Mouse (Mus musculus) gastrocnemius, adult 8-10 months (tissue): ENCODE data around the gene Gm45808. TPM values are rescaled to one million over a fixed set of nuclear protein-coding genes. Genes with fewer than 3 reads are reported as not detected.
"Not testable (repeated sequence)": the region's sequence is repeated elsewhere in the genome, so short reads cannot be mapped to it uniquely, and the experiment has no call there.

Source experiments
- DNase-seq, 2 experiments: peaks; one replicate each; pipeline ENCODE4 v3.0.0; 2022; ENCODE audit warnings: low spot score in 2 of 2
- total RNA-seq, 4 experiments: library from RNA; stranded (reverse); gene quantifications; 2 replicates each; pipeline ENCODE4 v1.2.4; 2022

The Gm45808 gene
- total RNA-seq: 10 to 100 TPM in 3 of 4 experiments, 1 to 10 TPM in 1; 9.7 to 19.4 (median 11.8) TPM

DNA sequence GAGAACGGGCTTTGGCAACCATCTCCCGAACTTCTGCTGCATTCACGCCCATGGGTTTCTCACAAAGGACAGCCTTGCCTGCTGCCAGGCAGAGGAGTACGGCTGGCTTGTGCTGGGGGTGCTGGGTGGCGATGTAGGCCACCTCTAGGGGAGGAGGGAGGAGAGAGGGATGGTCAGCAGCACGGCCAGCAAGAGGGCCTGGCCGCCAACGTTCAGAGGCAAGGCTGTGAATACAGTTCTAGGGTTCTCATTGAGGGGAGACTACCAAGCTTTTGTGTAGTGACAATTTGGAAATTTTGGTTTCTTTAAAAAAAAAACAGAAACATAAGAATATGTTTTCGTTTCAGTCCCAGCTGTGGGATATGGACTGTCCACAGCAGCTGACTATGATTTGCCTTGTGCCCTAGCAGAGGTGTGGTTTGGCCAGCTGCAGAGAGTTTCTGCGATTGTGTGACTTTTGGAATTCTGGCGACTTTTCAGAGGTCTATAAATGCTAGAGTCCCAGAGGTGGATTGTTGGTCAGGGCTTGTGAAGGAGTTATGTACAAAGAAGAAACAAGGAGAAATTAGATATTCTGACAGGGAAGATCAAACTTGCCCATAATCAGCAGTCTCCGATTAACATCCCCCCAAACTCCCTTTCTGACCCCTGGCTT lies at the start of gene Gm45808:
Gene Gm45808, minus strand, starts transcription at position 51 of the 655 bp plus-strand sequence.
- DNase-seq: no peak

DNA sequence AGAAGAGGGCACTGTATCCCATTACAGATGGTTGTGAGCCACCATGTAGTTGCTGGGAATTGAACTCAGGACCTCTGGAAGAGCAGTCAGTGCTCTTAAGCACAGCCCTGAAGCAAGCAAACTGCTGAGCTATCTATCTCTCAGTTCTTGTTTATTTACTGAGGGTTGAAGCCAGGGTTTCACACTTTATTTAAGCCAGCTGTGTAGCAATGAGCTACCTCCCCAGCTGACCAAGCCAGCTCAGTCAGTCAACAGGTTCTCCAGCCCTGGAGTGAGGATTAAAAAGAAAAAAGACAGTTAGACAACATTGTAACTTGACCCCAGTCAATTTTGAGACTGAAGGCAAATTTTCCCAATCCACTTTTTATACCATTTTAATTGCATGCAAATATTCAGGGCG lies 49.1 kb upstream of the Gm45808 start:
- no peak for DNase-seq

DNA sequence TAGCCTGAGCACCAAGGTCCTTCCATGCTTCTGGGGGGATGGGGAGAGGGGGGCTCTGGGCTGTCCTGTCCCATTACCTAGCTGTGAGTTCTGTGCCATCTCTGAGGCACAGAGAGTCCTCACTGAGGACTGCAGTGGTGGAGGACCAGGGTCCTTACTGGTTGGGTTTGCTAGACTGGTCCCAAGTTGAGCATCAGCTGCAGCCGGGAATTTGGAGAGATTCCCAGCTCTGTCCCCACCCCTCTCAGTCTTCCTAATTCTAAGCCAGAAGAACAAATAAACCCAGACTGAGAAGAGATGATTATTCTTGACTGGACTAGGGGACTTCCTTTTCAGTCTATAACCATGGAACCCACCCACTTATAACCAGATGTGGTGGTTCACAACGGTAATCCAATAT lies 44.0 kb upstream of the Gm45808 start:
- no peak for DNase-seq

DNA sequence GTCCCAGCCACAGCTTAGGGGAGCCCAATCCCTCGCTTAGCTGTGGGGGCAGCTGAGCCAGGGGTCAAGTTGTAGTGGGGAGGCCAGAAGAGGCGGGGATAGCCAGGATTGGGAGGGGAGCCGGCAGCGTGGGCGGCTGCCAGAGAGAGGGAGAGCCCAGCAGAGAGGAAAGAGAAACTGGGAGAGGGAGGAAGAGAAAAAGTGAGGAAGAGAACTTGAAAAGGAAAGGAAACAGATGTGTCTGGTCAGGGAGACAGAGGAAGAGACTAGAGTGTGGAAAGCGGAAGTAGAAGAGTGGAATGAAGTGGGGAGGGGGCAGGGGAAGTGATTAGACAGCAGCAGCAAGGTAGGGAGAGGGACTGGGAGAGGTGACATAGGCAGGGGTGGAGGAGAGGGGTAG lies 42.9 kb upstream of the Gm45808 start:
- no peak for DNase-seq

DNA sequence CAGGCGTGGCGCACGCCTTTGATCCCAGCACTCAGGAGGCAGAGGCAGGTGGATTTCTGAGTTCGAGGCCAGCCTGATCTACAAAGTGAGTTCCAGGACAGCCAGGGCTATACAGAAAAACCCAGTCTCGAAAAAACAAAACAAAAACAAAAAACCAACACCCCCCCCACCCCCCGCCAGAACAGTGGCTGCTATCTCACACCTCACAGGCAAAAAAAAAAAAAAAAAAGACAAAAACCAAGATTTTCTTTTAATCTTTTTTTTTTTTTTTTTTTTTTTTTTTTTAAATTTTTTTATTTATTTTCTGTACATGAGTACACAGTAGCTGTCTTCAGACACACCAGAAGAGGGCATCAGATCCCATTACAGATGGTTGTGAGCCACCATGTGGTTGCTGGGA lies 40.6 kb upstream of the Gm45808 start:
- DNase-seq: not testable (repeated sequence)

DNA sequence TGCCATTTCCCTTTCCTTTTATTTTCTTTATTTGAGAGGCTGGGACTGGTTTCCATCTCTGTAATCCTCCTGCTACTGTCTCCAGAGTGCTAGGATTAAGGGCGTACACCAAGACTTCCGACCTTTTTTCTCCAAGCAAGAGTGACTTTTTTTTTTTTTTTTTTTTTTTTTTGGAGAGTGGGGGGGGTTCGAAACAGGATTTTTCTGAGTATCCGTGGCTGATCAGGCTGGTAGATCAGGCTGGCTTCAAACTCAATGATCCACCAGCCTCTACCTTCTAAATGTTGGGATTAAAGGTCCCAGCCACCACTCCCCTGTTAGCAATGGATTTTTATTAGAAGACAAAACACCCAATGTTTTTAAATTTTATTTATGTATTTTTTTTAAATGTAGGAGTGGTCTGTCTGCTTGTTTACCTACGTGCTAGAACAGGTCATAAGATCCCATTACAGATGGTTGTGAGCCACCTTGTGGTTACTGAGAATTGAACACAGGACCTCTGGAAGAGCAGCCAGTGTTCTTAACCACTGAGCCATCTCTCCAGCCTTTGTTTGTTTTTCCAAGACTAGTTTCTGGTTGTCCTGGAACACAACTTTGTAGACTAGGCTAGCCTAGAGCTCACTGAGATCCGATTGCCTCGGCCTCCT lies 40.0 kb upstream of the Gm45808 start:
- DNase-seq: no peak

DNA sequence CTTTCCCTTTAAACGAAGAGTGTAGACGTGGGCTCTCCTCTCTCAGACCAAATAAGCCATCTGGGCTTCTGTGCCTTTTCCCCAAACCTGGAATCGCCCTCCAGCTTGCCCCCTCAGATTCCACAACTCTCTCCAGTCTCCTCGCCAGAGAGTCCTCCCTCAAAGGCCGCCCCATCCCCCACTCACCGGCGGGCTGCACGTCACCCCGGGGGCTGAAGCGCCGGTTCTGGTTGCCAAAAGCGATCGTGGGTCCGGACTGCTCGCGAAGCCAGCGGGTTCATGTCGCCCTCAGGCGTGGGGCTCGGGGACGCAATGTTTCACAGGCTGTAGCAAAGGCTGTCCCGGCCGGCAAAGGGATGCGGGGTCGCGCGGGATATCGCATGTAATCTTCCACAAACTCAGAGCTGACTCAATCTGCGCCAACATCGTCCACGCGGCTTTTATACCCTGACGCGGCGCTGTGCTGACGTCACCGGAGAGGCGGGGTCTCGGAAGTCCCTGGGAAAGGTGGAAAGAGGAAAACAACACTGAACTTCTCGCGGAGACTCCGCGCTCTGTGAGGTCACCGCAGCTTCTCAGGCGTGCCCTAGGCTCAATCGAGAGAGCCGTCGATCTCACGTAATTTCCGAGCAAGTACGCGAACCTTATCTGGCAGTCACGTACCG lies 39.3 kb upstream of the Gm45808 start, which contains the start of the genes Ppp1r15a and Plekha4:
Gene Ppp1r15a, minus strand, starts transcription at position 460 of the 665 bp plus-strand sequence.
Gene Plekha4, plus strand, starts transcription at position 522 of the 665 bp plus-strand sequence.
- peak; percentile 93 to 95 for DNase-seq

DNA sequence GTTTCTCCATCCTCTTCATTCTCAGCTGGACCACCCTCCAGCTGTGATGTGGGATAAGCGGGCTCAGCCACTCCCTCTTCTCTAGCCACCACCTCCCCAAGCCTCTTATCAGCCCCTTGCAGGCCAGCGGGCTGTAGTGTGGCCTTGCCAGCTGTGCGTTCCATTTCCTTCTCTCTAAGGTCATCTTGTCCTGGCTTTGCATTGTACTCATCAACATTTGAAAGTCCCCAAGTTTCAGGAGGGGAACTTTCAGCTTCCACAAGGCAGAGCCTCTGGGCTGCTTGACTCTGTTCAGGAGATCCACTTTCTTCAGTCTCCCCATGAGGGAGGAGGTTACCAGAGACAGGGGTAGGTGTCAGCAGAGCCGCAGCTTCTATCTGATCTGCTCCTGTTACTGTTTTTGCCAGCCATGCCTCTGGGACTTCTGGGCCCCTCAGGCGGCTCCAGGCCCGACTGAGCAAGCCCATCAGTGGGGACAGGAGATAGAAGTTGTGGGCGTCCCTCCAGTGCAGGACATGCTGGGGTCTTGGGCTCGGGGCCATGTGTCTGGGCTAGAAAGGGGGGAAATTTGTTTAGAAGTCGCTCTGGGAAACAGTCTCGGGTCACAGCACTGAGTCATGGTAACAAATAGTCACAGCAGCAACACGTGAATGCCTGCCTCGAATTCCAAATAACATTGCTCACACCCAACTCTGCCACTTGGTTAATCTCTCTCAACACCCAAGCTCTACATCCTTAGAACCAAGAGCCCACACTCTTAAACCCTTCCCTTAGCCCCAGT lies 38.4 kb upstream of the Gm45808 start:
- peak in 1 of 2 experiments; percentile 27 for DNase-seq

DNA sequence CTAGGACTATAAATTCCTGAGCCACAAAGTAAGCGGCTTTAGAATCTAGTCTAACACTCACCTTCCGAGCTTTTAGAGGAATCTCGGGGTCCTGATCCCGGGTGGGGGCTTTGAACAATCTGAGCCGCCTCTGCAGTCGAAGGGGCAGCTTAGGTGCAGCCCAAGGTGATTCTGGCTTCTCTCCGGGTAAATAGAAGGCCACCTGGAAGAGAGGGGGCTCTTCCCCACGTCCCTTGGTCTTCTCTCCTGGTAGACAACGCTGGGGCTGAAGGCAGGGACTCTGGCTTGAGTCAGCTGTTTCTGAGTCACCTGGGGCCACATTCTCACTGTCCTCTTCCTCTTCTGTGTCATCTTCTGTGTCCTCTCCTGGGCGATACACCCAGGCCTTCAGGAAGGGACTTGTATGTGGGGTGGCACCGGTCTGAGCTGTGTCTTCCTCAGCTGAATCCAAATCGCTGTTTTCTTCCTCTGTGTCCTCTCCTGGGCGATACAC lies 37.1 kb upstream of the Gm45808 start:
- no peak for DNase-seq

DNA sequence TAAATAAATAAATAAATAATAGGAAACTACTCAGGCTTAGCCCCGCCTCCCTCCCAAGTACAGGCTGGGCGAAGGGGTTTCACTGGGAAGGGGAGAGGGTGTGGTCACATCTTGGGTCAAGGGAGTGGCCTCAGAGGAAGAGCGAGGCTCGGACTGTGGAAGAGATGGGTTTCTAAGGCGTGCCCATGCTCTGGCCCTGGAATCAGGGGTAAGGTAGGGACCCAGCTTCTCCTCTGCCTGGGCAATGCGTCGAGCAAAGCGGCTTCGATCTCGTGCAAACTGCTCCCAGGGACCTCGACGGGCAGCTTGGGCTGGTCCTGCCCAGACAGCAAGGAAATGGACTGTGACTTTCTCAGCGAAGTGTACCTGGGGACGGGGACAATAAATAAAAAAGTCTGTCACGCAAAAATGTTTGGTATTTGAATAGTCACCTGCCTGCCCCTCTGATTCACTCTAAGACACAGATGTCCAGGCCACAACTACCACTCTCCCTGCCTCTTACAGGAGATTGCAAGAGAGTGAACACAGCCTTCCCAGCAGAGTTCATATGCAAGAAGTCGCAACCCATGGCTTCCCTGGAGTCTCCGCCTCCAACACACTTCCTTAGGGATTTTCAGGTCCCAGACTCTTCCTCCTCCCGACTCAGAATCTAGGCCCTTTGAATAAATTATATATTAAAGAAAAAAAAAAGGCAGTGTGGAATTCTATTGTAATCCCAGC lies 36.5 kb upstream of the Gm45808 start:
- no peak for DNase-seq

DNA sequence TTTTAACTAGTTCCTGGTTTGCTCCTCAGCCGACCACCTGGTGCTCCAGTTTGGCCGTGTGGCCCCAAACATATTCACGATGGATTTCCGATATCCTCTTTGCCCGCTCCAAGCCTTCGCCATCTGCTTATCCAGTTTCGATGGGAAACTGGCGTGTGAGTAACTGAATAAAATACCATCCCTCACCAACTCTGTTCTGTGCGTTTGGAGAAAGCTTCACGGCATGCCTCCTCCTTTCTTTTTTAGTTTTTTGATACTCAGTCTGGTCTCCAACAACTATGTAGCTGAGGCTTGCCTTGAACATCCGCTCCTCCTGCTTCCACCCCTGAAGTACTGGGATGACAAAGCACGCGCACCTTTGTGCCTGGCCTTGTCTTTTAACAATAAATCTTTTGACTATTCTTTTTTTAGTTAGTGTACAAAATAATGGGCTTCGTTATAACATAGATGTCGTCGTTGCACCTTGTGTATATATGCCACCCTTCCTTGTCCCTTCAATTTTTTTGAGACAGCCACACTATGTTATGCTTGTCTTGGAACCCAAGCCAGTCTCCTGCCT lies 35.7 kb upstream of the Gm45808 start:
- DNase-seq: no peak

DNA sequence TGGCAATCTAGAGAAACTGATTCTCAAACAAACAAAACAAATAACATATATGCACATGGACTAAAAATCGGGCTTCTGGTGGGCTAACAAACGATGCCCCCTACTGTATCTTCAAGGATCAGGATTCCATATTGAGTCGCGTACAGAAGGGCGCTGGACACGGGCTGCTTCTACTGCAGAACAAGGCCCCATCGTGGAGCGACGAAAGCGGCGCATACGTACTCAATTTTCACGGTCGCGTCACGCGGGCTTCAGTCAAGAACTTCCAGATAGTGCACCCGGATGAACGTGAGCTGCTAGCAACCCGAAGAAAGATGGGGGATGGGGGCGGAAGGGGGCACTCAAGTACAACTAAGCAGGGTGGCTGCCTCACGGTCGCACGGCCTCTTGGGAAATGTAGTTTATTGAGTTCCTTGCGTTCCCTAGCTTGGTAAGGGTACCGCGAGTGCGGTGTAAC lies 35.1 kb upstream of the Gm45808 start:
- DNase-seq: peak; percentile 78 to 83

DNA sequence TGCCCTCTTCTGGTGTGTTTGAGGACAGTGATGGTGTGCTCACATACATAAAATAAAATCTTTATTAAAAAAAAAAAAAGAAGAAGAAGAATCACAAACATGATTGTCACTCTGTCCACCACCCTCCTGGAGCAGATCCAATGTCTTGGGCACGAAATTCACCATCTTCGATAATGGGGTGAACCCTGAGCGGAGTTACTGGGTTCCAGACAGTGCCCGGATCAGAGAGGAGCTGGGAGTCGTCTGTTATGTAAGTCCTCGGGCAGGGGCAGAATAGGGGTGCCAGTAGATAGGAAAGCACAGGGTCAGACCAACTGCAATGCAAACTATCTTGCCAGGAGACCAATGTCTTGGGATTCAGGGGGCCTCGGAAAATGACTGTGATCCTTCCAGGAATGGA lies 34.0 kb upstream of the Gm45808 start:
- no peak for DNase-seq

DNA sequence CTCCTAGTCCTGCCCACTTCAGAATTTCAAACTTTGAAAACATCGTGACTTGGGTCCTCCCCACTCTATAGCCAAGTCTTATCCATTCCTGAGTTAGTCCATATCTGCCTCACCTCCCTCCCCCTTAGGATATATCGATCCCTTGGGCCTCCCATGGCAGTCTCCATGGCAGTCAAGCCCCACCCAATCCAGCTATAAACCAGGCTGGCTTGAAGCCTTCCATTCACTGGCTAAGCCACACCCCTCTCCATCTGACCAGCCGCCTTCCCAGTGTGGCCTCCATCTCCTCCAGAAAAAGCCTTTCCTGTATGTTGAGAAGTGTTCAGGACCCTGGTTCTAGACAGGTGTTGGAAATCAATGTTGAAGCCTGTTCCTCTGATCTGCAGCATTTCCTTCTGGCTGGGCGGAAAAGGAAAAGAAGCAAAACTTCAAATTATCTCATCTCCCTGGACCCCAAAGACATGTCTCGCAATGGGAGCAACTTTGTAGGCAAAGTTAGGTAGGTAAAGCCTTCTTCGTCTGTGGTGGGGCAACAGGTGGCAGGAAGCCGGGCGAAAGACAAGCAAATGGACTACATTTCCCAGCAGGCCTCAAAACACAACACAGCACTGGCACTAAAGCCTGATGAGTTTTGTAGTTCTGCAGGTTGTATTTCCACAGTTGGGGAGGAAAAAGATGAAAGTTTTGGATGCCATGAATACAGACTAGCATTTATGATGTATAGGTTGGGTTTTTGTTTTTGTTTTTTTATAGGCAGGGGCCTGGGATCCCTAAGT lies 32.9 kb upstream of the Gm45808 start:
- no peak for DNase-seq

DNA sequence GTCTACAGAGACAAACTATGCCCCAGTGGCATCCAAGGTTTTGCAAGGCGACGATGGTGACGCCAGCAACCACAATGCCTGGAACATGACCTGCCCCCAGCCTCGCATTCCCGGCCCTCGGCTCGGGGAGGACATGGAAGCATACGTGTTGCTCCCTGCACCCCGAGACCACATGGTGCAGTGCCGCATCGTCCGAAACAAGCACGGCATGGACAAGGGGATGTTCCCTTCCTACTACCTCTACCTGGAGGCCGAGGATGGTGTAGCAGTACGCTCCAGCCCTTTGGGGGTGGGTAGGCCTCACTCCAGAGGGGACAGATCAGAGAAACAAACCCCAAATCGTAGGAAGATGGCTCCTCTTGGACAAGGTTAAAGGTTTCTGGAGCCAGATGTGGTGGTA lies 32.0 kb upstream of the Gm45808 start:
- no peak for DNase-seq

DNA sequence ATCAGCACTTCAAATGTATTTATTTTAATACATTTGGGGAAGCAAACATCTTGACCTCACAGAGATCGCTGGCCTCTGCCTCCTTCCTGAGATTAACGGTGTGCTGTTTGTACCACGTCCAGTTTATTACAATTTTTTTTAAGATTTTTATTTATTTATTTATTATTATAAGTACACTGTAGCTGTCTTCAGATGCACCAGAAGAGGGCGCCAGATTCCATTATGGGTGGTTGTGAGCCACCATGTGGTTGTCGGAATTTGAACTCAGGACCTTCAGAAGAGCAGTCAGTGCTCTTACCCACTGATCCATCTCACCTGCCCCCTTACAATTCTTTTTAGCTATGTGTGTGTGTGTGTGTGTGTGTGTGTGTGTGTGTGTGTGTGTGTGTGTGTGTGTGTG lies 30.2 kb upstream of the Gm45808 start:
- DNase-seq: not testable (repeated sequence)

DNA sequence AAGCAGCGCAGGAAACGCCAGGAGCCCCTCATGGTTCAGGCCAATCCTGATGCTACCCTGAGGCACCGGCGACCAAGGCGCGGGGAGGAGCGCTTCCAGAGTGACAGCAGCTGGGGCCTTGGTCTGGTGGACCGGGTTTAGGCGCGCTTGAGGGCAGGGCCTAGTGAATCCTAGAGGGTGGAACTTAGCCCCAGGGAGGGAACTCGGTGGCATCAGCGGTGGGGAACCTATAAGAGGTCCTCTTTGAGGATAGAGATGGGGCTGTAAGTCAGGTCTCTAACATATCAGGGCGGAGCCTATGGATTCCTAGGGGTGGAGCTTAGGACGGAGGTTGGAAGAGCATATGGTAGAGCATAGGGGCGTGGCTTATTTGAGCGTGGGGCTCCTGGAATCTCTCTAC lies 28.8 kb upstream of the Gm45808 start:
- DNase-seq: no peak

DNA sequence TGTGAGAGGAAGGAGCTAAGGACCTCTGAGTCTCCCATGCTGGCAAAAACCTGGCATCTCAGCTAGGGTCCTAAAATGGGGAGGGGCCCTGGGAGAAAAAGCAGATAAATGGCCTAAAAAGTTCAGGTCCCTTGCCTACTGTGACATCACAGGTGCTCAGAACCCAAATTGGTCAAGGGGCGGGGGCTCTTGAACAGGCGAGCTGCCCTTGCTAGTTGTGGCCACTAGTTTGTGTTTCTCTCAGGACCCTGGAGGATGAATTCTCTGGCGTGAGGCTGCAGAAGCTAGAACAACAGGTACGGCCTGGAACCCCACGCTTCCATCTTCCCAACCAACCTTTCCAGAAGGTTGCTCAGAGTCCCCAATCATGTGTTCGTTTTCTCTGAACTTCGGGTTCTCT lies 27.8 kb upstream of the Gm45808 start:
- no peak for DNase-seq

DNA sequence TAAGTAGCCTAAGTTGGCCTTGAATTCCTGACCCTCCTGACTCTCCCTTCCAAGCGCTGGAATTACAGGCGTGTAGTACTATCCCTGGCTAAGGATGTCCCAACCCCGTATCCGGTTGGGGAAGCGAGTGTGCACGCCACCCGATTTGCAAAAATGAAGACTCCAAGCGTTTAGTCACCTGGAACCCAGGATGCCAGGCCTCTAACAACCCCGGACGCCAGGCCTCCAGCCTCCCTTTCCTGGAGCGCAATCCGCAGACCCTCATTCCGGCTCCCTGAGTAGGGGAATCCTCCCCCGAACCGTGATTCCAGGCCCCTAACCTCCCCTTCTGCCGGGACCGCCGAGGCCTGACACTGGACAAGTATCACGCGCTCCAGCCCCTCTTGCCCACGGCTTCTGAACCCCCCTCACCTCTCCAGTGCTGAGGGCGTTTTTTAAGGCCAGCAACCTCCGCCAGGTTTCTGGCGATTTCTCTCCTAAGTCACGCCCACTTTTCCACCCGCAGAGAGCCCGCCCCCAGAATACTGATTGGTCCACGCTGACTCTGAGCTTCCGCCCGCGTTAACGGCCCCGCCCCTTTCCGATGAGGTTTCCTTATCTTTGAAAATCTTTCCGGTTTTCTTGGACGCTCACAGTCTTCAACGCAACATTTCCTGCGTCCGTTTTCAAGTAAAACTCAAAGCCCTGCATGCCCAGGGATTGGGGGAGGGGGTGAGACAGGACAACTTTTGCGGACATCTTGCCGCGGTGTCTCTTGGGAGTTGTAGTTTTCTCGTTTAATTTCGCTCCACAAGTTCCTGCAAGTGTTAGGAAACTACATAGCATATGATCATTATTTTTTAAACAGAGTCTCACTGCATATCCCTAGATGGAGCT lies 23.5 kb upstream of the Gm45808 start, which contains the start of gene Nucb1:
Gene Nucb1, minus strand, starts transcription at position 495 of the 876 bp plus-strand sequence.
- peak; percentile 89 to 90 for DNase-seq
